Mouse (Mus musculus) hindbrain, embryonic 16.5 days (tissue): ENCODE results near the gene Rchy1. TPM values are rescaled to one million over a fixed set of nuclear protein-coding genes. Genes with fewer than 3 reads are reported as not detected.
A peak's percentile ranks its signal among the peaks of the same experiment; 100 is the strongest.

Source experiments
- ATAC-seq: fragments of 200-750 bp; cut with Nextera tagmentation; 2 replicates; pipeline ENCODE4 v1.8.0; 2017; ENCODE audit warnings: moderate TSS enrichment, moderate library complexity
- H3K27ac ChIP-seq: fragments of 300-500 bp; sonication (generic); 2 replicates; pipeline ENCODE4 v1.5.1; 2014; ENCODE audit warnings: low read depth, mild to moderate bottlenecking, control low read depth, low read length, moderate library complexity
- H3K27me3 ChIP-seq: fragments of 300-500 bp; sonication (generic); replicated peaks from 2 replicates; pipeline ENCODE4 v1.6.1; 2014; ENCODE audit warnings: low read length; ENCODE audit not compliant: control insufficient read depth, insufficient read depth
- H3K36me3 ChIP-seq: fragments of 300-500 bp; sonication (generic); 2 replicates; pipeline ENCODE4 v1.6.1; 2014; ENCODE audit warnings: mild to moderate bottlenecking, low read length, moderate library complexity, mixed read lengths; ENCODE audit not compliant: control insufficient read depth, insufficient read depth
- H3K4me1 ChIP-seq: fragments of 300-500 bp; sonication (generic); 2 replicates; pipeline ENCODE4 v1.6.1; 2014; ENCODE audit warnings: low read depth, low read length; ENCODE audit not compliant: control insufficient read depth, insufficient read depth
- H3K4me2 ChIP-seq: fragments of 300-500 bp; sonication (generic); 2 replicates; pipeline ENCODE4 v1.6.1; 2014; ENCODE audit warnings: mild to moderate bottlenecking, low read length, control low read depth, moderate library complexity
- H3K4me3 ChIP-seq: fragments of 300-500 bp; sonication (generic); 2 replicates; pipeline ENCODE4 v1.5.1; 2014; ENCODE audit warnings: mild to moderate bottlenecking, low read length, control low read depth, moderate library complexity
- H3K9ac ChIP-seq: fragments of 300-500 bp; sonication (generic); 2 replicates; pipeline ENCODE4 v1.6.1; 2014; ENCODE audit warnings: low read depth, mild to moderate bottlenecking, control low read depth, low read length, moderate library complexity
- H3K9me3 ChIP-seq: fragments of 300-500 bp; sonication (generic); 2 replicates; pipeline ENCODE4 v1.6.1; 2014; ENCODE audit warnings: mild to moderate bottlenecking, low read length, moderate library complexity; ENCODE audit not compliant: control insufficient read depth
- WGBS: fragments of 180-500 bp; shearing (Covaris S2); extraction: QIAGEN DNeasy Blood & Tissue Kit; methylation state at CpG from one replicate; pipeline ENCODE4 v1.1.7; 2014; 5-methylcytosine and 5-hydroxymethylcytosine counted together
- polyA plus RNA-seq: library from polyadenylated mRNA; unstranded; fragments of >200 nt; fragmentation: Nextera tagmentation; extraction: Ambion mirVana; gene quantifications from 2 replicates; pipeline ENCODE4 v1.2.1, GENCODE M21; 2015

Rchy1 gene
- polyA plus RNA-seq, result 77.9 and 78.5 TPM in 2 replicates

GRCm38 (mm10) chr5:91962639-91963440 is at the start of gene Rchy1:
Gene Rchy1 (minus strand): TSS chr5:91963068.
- peak; percentile 98 for ATAC-seq
- Histone ChIP-seq H3K27ac (peak within 1 kb of the TSS; percentile 99), H3K9ac (peak within 1 kb of the TSS; percentile 84), H3K9me3 (no peaks in the 10 kb centered on the region), H3K27me3 (no peaks in the 10 kb centered on the region), H3K36me3 (no peaks in the 10 kb centered on the region), H3K4me1 (peaks cover 22% of the 10 kb centered on the region), H3K4me2 (peak within 1 kb of the TSS; percentile 75), H3K4me3 (peak within 1 kb of the TSS; percentile 81)
- under 1% methylated on average over 62 of the region's 65 CpGs for WGBS

GRCm38 (mm10) chr5:92011756-92012155 is 48.9 kb upstream of the Rchy1 start:
- no peak overlapping the region for H3K4me2 ChIP-seq
- no peak overlapping the region for H3K27ac ChIP-seq
- H3K4me1 ChIP-seq, result no peaks in the 10 kb centered on the region
- H3K4me3 ChIP-seq, result no peak overlapping the region
- WGBS, result 65% methylated on average over 7 of the region's 7 CpGs
- H3K9me3 ChIP-seq, result no peaks in the 10 kb centered on the region
- no peaks in the 10 kb centered on the region for H3K27me3 ChIP-seq
- no peaks in the 10 kb centered on the region for H3K36me3 ChIP-seq
- no peak for ATAC-seq
- no peak overlapping the region for H3K9ac ChIP-seq

DNA sequence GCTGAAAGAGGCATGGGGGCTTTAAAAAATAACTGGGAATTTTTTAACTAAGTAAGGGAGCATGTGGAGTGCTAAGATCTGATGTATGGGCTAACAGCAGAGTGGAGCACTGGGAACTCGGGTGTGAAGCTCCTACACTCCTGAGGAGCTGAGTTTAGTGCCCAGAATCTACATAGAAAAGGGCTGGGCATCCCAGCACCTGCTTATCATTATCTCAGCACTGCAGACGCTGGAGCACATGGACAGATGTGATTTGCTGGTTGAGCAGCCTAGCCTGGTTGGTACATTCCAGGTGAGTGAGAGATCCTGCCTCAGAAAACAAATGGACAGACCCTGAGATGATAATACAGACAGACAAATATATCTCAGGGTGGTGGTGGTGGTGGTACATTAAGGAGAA is 47.0 kb upstream of the Rchy1 start:
- H3K4me1 ChIP-seq, result no peaks in the 10 kb centered on the region
- no peak overlapping the region for H3K4me3 ChIP-seq
- no peak for ATAC-seq
- 55% methylated on average over 2 of the region's 2 CpGs for WGBS
- H3K27ac ChIP-seq, result no peak overlapping the region
- no peaks in the 10 kb centered on the region for H3K36me3 ChIP-seq
- no peaks in the 10 kb centered on the region for H3K9me3 ChIP-seq
- no peak overlapping the region for H3K9ac ChIP-seq
- no peak overlapping the region for H3K4me2 ChIP-seq
- no peaks in the 10 kb centered on the region for H3K27me3 ChIP-seq

DNA sequence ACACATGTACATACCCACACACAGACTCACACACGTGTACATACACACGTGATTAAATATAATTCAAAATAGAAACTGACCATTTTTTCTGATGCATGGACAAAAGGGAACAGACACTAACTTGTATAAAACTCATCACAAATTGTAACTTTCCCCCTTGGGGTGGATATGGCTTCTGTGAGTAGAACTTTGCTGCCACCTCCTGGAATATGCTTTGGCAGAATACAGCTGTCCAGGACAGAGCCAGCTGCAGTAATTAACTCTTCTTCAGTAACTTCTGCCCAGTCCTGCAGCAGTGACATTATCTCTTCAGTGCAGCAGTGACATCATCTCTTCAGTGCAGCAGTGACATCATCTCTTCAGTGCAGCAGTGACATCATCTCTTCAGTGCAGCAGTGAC is 40.1 kb upstream of the Rchy1 start:
- H3K4me2 ChIP-seq, result no peak overlapping the region
- no peaks in the 10 kb centered on the region for H3K4me1 ChIP-seq
- H3K36me3 ChIP-seq, result no peaks in the 10 kb centered on the region
- peaks cover 4% of the 10 kb centered on the region; the same call in 1 of the 2 replicates for H3K9me3 ChIP-seq
- no peak overlapping the region for H3K4me3 ChIP-seq
- no peak overlapping the region for H3K9ac ChIP-seq
- ATAC-seq, result peak; percentile 79
- no peak overlapping the region for H3K27ac ChIP-seq
- H3K27me3 ChIP-seq, result no peaks in the 10 kb centered on the region
- 71% methylated on average over 2 of the region's 2 CpGs for WGBS

DNA sequence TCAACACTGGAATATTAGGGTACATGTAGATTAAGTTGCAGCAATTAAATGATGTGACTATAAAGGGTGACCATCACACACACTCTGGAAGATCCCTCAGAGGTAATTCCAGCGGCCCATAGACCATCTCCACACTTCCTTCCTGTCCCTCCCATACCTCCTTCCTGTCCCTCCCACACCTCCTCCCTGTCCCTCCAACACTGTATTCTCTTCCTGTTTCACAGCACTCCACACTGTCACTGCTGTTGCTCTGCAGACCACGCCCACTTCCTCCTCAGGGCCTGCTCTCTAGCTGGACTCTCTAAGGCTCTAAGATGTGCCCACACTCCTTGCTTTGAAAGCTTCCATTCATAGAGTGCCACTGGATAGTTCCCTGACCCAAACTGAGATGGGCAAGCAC is 37.9 kb upstream of the Rchy1 start:
- H3K9ac ChIP-seq, result no peak overlapping the region
- 85% methylated on average over 2 of the region's 2 CpGs for WGBS
- H3K27ac ChIP-seq, result no peak overlapping the region
- peaks cover 4% of the 10 kb centered on the region; the same call in 1 of the 2 replicates for H3K9me3 ChIP-seq
- no peaks in the 10 kb centered on the region for H3K36me3 ChIP-seq
- ATAC-seq, result no peak
- H3K27me3 ChIP-seq, result no peaks in the 10 kb centered on the region
- no peak overlapping the region for H3K4me3 ChIP-seq
- H3K4me1 ChIP-seq, result no peaks in the 10 kb centered on the region
- no peak overlapping the region for H3K4me2 ChIP-seq

DNA sequence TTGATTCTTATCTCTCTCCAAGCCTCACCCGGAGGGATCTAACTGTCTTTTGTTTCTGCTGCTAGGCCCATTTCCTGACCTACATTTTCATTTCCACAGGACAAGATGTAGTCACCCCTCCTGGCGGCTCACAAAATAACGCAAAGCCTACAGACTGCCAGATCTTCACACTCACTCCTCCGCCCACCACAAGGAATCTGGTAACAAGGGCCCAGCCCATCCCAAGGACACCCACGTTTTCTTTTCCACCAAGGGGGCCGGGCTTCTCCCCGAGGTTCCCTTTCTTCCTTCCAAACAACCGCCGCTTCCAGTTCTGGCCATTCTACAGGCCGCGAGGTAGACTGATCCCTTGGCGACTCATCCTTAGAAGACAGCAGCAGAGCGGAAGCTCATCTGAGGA is 31.7 kb upstream of the Rchy1 start:
- no peak for ATAC-seq
- Histone ChIP-seq H3K36me3 (no peaks in the 10 kb centered on the region), H3K9me3 (peaks cover 4% of the 10 kb centered on the region; the same call in 1 of the 2 replicates), H3K4me1 (no peaks in the 10 kb centered on the region), H3K27ac (no peak overlapping the region), H3K27me3 (no peaks in the 10 kb centered on the region), H3K4me3 (no peak overlapping the region), H3K4me2 (no peak overlapping the region), H3K9ac (no peak overlapping the region)
- WGBS, result 72% methylated on average over 13 of the region's 13 CpGs

DNA sequence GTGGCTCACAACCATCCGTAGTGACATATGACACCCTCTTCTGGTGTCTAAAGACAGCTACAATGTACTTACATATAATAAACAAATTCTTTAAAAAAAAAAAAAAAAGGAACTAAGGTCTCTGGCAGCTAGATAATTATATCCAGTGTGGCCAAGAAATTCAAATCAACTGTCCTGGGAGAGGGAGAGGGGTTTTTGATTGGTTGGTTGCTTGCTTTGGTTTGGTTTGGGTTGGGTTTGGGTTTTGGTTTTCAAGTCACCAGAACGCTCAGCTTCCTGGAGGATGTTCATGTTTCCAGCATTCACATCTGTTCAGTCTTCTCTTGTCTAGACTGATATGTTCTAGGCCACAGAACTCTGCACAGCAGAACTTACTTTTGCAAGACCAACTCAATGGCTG is 30.2 kb upstream of the Rchy1 start:
- Histone ChIP-seq H3K9me3 (no peaks in the 10 kb centered on the region), H3K9ac (no peak overlapping the region), H3K36me3 (no peaks in the 10 kb centered on the region), H3K4me2 (no peak overlapping the region), H3K27ac (no peak overlapping the region), H3K27me3 (no peaks in the 10 kb centered on the region), H3K4me1 (no peaks in the 10 kb centered on the region), H3K4me3 (no peak overlapping the region)
- ATAC-seq, result no peak
- WGBS, result 85% methylated on average over 2 of the region's 2 CpGs

DNA sequence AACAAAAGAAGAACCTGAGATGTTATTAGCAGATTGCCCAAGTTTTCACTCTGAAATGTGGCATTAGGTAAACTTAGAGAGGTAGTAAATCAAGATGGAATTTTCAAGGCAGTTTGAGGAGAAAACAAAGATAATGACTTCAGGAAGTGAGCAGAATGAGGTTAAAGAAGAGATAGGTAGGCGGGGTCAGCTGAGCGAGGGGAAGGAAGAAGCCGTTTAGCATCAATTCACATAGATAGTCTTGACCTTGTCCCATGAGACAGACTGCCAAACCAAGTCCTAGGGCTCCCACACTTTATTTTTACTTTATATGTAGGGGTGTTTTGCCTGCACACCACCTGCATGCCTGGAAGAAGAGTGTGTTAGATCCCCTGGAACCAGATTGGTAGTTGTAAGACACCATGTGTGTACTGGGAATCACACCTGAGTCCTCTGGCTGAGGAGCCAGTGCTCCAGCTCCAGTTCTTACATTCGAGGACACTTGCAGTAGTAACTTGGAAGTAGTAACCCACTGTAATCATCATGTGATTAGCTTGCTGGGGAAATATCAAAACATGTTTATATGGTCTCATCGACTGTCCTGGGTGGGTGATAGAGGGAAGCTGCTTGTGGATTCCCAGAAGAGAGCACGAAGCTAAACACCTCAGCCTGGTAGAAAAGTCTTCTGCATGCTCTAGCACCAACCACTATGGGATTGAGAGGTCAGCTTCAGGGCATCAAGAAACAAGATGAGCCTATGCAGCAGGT is 28.5 kb upstream of the Rchy1 start:
- Histone ChIP-seq H3K9ac (no peak overlapping the region), H3K9me3 (no peaks in the 10 kb centered on the region), H3K4me2 (no peak overlapping the region), H3K4me3 (no peak overlapping the region), H3K27me3 (no peaks in the 10 kb centered on the region), H3K4me1 (no peaks in the 10 kb centered on the region), H3K36me3 (no peaks in the 10 kb centered on the region), H3K27ac (no peak overlapping the region)
- ATAC-seq, result no peak
- 90% methylated on average over 6 of the region's 6 CpGs for WGBS

DNA sequence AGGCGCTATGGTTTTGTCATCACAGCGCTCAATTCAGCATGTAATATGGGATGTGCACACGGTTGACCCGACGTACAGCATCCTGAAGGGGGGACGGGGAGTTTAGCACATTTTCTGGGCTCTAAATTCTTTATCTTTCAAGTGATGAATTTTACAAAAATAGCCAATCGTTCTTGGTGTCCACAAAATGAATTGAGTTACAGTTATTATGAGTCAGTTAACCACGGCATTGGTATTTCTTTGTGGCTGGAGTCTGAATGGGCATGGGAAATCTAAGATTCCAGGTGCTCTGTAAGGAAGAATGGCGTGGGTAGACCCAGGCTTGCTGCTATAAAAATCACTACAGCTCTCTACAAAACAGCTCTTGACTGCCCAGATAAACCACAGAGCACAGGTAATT is 26.4 kb upstream of the Rchy1 start:
- Histone ChIP-seq H3K4me2 (no peak overlapping the region), H3K9ac (no peak overlapping the region), H3K4me3 (no peak overlapping the region), H3K4me1 (no peaks in the 10 kb centered on the region), H3K27ac (no peak overlapping the region), H3K36me3 (no peaks in the 10 kb centered on the region), H3K9me3 (no peaks in the 10 kb centered on the region), H3K27me3 (no peaks in the 10 kb centered on the region)
- no peak; the same call in 1 of the 2 replicates for ATAC-seq
- WGBS, result 69% methylated on average over 9 of the region's 9 CpGs
